Mouse (Mus musculus): ENCODE measurements around the gene Setdb1.
"Not testable (repeated sequence)": the region's sequence is repeated elsewhere in the genome, so short reads cannot be mapped to it uniquely, and the experiment has no call there.

Setdb1 gene

GRCm38 (mm10) chr3:95356701-95357449 is at the start of gene Setdb1:
Gene Setdb1 (minus strand): TSS chr3:95357202.
- peak; percentile 90 to 92 for DNase-seq (ENCODE audit: low spot score in 2 of 2)

GRCm38 (mm10) chr3:95402741-95403140 is 45.7 kb upstream of the Setdb1 start, which contains the start of gene 4930558C23Rik:
Gene 4930558C23Rik (minus strand): TSS chr3:95402841.
- no peak for DNase-seq (ENCODE audit: low spot score in 2 of 2)

GRCm38 (mm10) chr3:95394385-95394784 is 37.4 kb upstream of the Setdb1 start:
- no peak for DNase-seq (ENCODE audit: low spot score in 2 of 2)

GRCm38 (mm10) chr3:95385401-95386075 is 28.5 kb upstream of the Setdb1 start:
- DNase-seq (ENCODE audit: low spot score in 2 of 2) = no peak

GRCm38 (mm10) chr3:95373208-95373607 is 16.2 kb upstream of the Setdb1 start:
- no peak for DNase-seq (ENCODE audit: low spot score in 2 of 2)

GRCm38 (mm10) chr3:95370101-95370500 is 13.1 kb upstream of the Setdb1 start:
- no peak for DNase-seq (ENCODE audit: low spot score in 2 of 2)

- not testable (repeated sequence) for DNase-seq (ENCODE audit: low spot score in 2 of 2)
These were observed 3.3 kb upstream of the Setdb1 start for GRCm38 (mm10) chr3:95360276-95360675.

- DNase-seq (ENCODE audit: low spot score in 2 of 2) = no peak
These were observed 744 bp upstream of the Setdb1 start for GRCm38 (mm10) chr3:95357746-95358145.

- DNase-seq (ENCODE audit: low spot score in 2 of 2) = not testable (repeated sequence)
These were observed 974 bp downstream of the Setdb1 start for GRCm38 (mm10) chr3:95355911-95356544.

- peak; percentile 22 to 46 for DNase-seq (ENCODE audit: low spot score in 2 of 2)
These were observed 7.5 kb downstream of the Setdb1 start for GRCm38 (mm10) chr3:95349491-95349890.

- DNase-seq (ENCODE audit: low spot score in 2 of 2) = not testable (repeated sequence)
These were observed 8.7 kb downstream of the Setdb1 start for GRCm38 (mm10) chr3:95348343-95348742.

- no peak for DNase-seq (ENCODE audit: low spot score in 2 of 2)
These were observed 10.5 kb downstream of the Setdb1 start for GRCm38 (mm10) chr3:95346454-95346853.

GRCm38 (mm10) chr3:95343356-95344000 is 13.5 kb downstream of the Setdb1 start:
- not testable (repeated sequence) for DNase-seq (ENCODE audit: low spot score in 2 of 2)

- no peak for DNase-seq (ENCODE audit: low spot score in 2 of 2)
These were observed 18.8 kb downstream of the Setdb1 start for GRCm38 (mm10) chr3:95338251-95338650.

- DNase-seq (ENCODE audit: low spot score in 2 of 2) = no peak
These were observed 19.7 kb downstream of the Setdb1 start for GRCm38 (mm10) chr3:95337345-95337744.

- no peak for DNase-seq (ENCODE audit: low spot score in 2 of 2)
These were observed 25.5 kb downstream of the Setdb1 start for GRCm38 (mm10) chr3:95331528-95331927.

- no peak for DNase-seq (ENCODE audit: low spot score in 2 of 2)
These were observed 28.1 kb downstream of the Setdb1 start for GRCm38 (mm10) chr3:95328803-95329404.

GRCm38 (mm10) chr3:95324454-95325144 is 32.4 kb downstream of the Setdb1 start:
- no peak for DNase-seq (ENCODE audit: low spot score in 2 of 2)

- DNase-seq (ENCODE audit: low spot score in 2 of 2) = no peak
These were observed 33.6 kb downstream of the Setdb1 start for GRCm38 (mm10) chr3:95323429-95323828.

GRCm38 (mm10) chr3:95319701-95320625 is 37.0 kb downstream of the Setdb1 start:
- no peak for DNase-seq (ENCODE audit: low spot score in 2 of 2)

Data from spleen, postnatal 36 days (tissue).